Mouse (Mus musculus) forebrain, embryonic 15.5 days (tissue): ENCODE data around the gene Galnt13. TPM values are rescaled to one million over a fixed set of nuclear protein-coding genes. Genes with fewer than 3 reads are reported as not detected.
A peak's percentile ranks its signal among the peaks of the same experiment; 100 is the strongest.

Experiments
- ATAC-seq: fragments of 200-750 bp; cut with Nextera tagmentation; replicated peaks from 2 replicates; pipeline ENCODE4 v1.8.0; 2017; ENCODE audit warnings: mild to moderate bottlenecking, moderate TSS enrichment, moderate library complexity
- H3K27ac ChIP-seq: fragments of 300-500 bp; sonication (generic); replicated peaks from 2 replicates; pipeline ENCODE4 v1.5.1; 2015; ENCODE audit warnings: mild to moderate bottlenecking, inconsistent platforms
- H3K27me3 ChIP-seq: fragments of 300-500 bp; sonication (generic); 2 replicates; pipeline ENCODE4 v1.6.1; 2015; ENCODE audit warnings: inconsistent platforms
- H3K36me3 ChIP-seq: fragments of 300-500 bp; sonication (generic); 2 replicates; pipeline ENCODE4 v1.6.1; 2015; ENCODE audit warnings: mild to moderate bottlenecking, inconsistent platforms
- H3K4me1 ChIP-seq: fragments of 300-500 bp; sonication (generic); 2 replicates; pipeline ENCODE4 v1.6.1; 2015; ENCODE audit warnings: inconsistent platforms
- H3K4me2 ChIP-seq: fragments of 300-500 bp; sonication (generic); replicated peaks from 2 replicates; pipeline ENCODE4 v1.6.1; 2015; ENCODE audit warnings: mild to moderate bottlenecking, inconsistent platforms
- H3K4me3 ChIP-seq: fragments of 300-500 bp; sonication (generic); 2 replicates; pipeline ENCODE4 v1.5.1; 2015; ENCODE audit warnings: mild to moderate bottlenecking, inconsistent platforms
- H3K9ac ChIP-seq: fragments of 300-500 bp; sonication (generic); replicated peaks from 2 replicates; pipeline ENCODE4 v1.6.1; 2015; ENCODE audit warnings: mild to moderate bottlenecking, inconsistent platforms
- H3K9me3 ChIP-seq: fragments of 300-500 bp; sonication (generic); 2 replicates; pipeline ENCODE4 v1.6.1; 2016; ENCODE audit warnings: inconsistent platforms
- WGBS: fragments of 180-500 bp; shearing (Covaris S2); methylation state at CpG from one replicate; pipeline ENCODE4 v1.1.7; 2015; ENCODE audit warnings: mixed read lengths; 5-methylcytosine and 5-hydroxymethylcytosine counted together
- polyA plus RNA-seq: library from polyadenylated mRNA; unstranded; fragments of >200 nt; fragmentation: Nextera tagmentation; extraction: Ambion mirVana; gene quantifications from 2 replicates; pipeline ENCODE4 v1.2.1, GENCODE M21; 2015

The Galnt13 gene
- 2.8 and 3.4 TPM in 2 replicates for polyA plus RNA-seq

GRCm38 (mm10) chr2:54435937-54436735 is at the start of gene Galnt13:
Galnt13 (plus strand) TSS chr2:54436317.
- Histone ChIP-seq H3K4me3 (peak within 1 kb of the TSS; percentile 87), H3K9me3 (no peaks in the 10 kb centered on the region), H3K36me3 (no peaks in the 10 kb centered on the region), H3K27me3 (peaks cover 15% of the 10 kb centered on the region; the same call in 1 of the 2 replicates), H3K27ac (peak within 1 kb of the TSS; percentile 67), H3K4me1 (peaks cover 14% of the 10 kb centered on the region), H3K4me2 (peak within 1 kb of the TSS; percentile 96), H3K9ac (peak within 1 kb of the TSS; percentile 76)
- ATAC-seq = peak; percentile 95
- under 1% methylated on average over 77 of the region's 81 CpGs for WGBS

GRCm38 (mm10) chr2:54431060-54431459 is 5.1 kb upstream of the Galnt13 start:
- no peak for ATAC-seq
- Histone ChIP-seq H3K27ac (no peak overlapping the region), H3K4me3 (no peak overlapping the region), H3K36me3 (no peaks in the 10 kb centered on the region), H3K9ac (no peak overlapping the region), H3K4me2 (no peak overlapping the region), H3K27me3 (peaks cover 6% of the 10 kb centered on the region; the same call in 1 of the 2 replicates), H3K4me1 (peaks cover 5% of the 10 kb centered on the region; the same call in 1 of the 2 replicates), H3K9me3 (no peaks in the 10 kb centered on the region)
- WGBS = 57% methylated on average over 2 of the region's 2 CpGs

GRCm38 (mm10) chr2:54435380-54435779 is 737 bp upstream of the Galnt13 start:
- ATAC-seq = 0 out of 2 replicates have a peak, but pooled peaks have one; percentile 1
- Histone ChIP-seq H3K4me1 (peaks cover 14% of the 10 kb centered on the region), H3K4me3 (peak overlapping the region; percentile 87), H3K4me2 (peak overlapping the region; percentile 96), H3K27me3 (peaks cover 15% of the 10 kb centered on the region; the same call in 1 of the 2 replicates), H3K9ac (no peak overlapping the region), H3K36me3 (no peaks in the 10 kb centered on the region), H3K9me3 (no peaks in the 10 kb centered on the region), H3K27ac (no peak overlapping the region)
- WGBS = 43% methylated on average over 10 of the region's 10 CpGs

GRCm38 (mm10) chr2:54436736-54437500 is 801 bp downstream of the Galnt13 start:
- peak overlapping the region; percentile 87 for H3K4me3 ChIP-seq
- H3K36me3 ChIP-seq = no peaks in the 10 kb centered on the region
- H3K27ac ChIP-seq = peak overlapping the region; percentile 67
- peaks cover 15% of the 10 kb centered on the region; the same call in 1 of the 2 replicates for H3K27me3 ChIP-seq
- 1% methylated on average over 42 of the region's 42 CpGs for WGBS
- peaks cover 14% of the 10 kb centered on the region for H3K4me1 ChIP-seq
- H3K4me2 ChIP-seq = peak overlapping the region; percentile 96
- H3K9me3 ChIP-seq = no peaks in the 10 kb centered on the region
- peak overlapping the region; percentile 76 for H3K9ac ChIP-seq
- peak; percentile 68 for ATAC-seq

- H3K4me3 ChIP-seq = peak overlapping the region; percentile 87
- H3K27me3 ChIP-seq = peaks cover 15% of the 10 kb centered on the region; the same call in 1 of the 2 replicates
- no peaks in the 10 kb centered on the region for H3K9me3 ChIP-seq
- peaks cover 14% of the 10 kb centered on the region for H3K4me1 ChIP-seq
- H3K36me3 ChIP-seq = no peaks in the 10 kb centered on the region
- no peak for ATAC-seq
- 0 out of 2 replicates have a peak overlapping the region, but pooled peaks have one; percentile 19 for H3K27ac ChIP-seq
- H3K4me2 ChIP-seq = peak overlapping the region; percentile 96
- 2% methylated on average over 9 of the region's 9 CpGs for WGBS
- H3K9ac ChIP-seq = peak overlapping the region; percentile 76
Measured at GRCm38 (mm10) chr2:54437501-54437830, 1.3 kb downstream of the Galnt13 start.

GRCm38 (mm10) chr2:54442734-54443500 is 6.8 kb downstream of the Galnt13 start:
- 49% methylated on average over 9 of the region's 9 CpGs for WGBS

GRCm38 (mm10) chr2:54483426-54483825 is 47.3 kb downstream of the Galnt13 start:
- Histone ChIP-seq H3K4me3 (no peak overlapping the region), H3K36me3 (no peaks in the 10 kb centered on the region)
- WGBS = 81% methylated on average over 5 of the region's 5 CpGs

More at GRCm38 (mm10) chr2:54442734-54443500, 6.8 kb downstream of the Galnt13 start:
- no peaks in the 10 kb centered on the region for H3K36me3 ChIP-seq
- ATAC-seq = no peak
- no peak overlapping the region for H3K4me3 ChIP-seq
- 0 out of 2 replicates have a peak, but pooled peaks cover 4% of the 10 kb centered on the region for H3K27me3 ChIP-seq
- H3K27ac ChIP-seq = no peak overlapping the region
- no peak overlapping the region for H3K9ac ChIP-seq
- no peak overlapping the region for H3K4me2 ChIP-seq
- H3K4me1 ChIP-seq = peaks cover under 1% of the 10 kb centered on the region; the same call in 1 of the 2 replicates
- H3K9me3 ChIP-seq = no peaks in the 10 kb centered on the region

GRCm38 (mm10) chr2:54522989-54523388 is 86.9 kb downstream of the Galnt13 start:
- ATAC-seq = no peak
- Histone ChIP-seq H3K27ac (no peak overlapping the region), H3K9me3 (no peaks in the 10 kb centered on the region), H3K27me3 (no peaks in the 10 kb centered on the region), H3K9ac (no peak overlapping the region), H3K4me1 (no peaks in the 10 kb centered on the region), H3K4me2 (no peak overlapping the region), H3K4me3 (no peak overlapping the region), H3K36me3 (no peaks in the 10 kb centered on the region)
- 87% methylated on average over 3 of the region's 3 CpGs for WGBS

More at GRCm38 (mm10) chr2:54483426-54483825, 47.3 kb downstream of the Galnt13 start:
- H3K27me3 ChIP-seq = no peaks in the 10 kb centered on the region
- no peaks in the 10 kb centered on the region for H3K4me1 ChIP-seq
- no peak overlapping the region for H3K9ac ChIP-seq
- no peaks in the 10 kb centered on the region for H3K9me3 ChIP-seq
- no peak overlapping the region for H3K4me2 ChIP-seq
- no peak for ATAC-seq
- no peak overlapping the region for H3K27ac ChIP-seq

GRCm38 (mm10) chr2:54527073-54527472 is 91.0 kb downstream of the Galnt13 start:
- 63% methylated on average over 3 of the region's 3 CpGs for WGBS
- peak; percentile 70; the same call in 1 of the 2 replicates for ATAC-seq
- Histone ChIP-seq H3K4me2 (no peak overlapping the region), H3K4me1 (no peaks in the 10 kb centered on the region), H3K36me3 (no peaks in the 10 kb centered on the region), H3K9me3 (no peaks in the 10 kb centered on the region), H3K27ac (no peak overlapping the region), H3K27me3 (no peaks in the 10 kb centered on the region), H3K4me3 (no peak overlapping the region), H3K9ac (no peak overlapping the region)

GRCm38 (mm10) chr2:54558357-54559153 is 122.4 kb downstream of the Galnt13 start:
- H3K4me1 ChIP-seq = no peaks in the 10 kb centered on the region
- no peaks in the 10 kb centered on the region for H3K27me3 ChIP-seq
- no peaks in the 10 kb centered on the region for H3K9me3 ChIP-seq
- no peak overlapping the region for H3K9ac ChIP-seq
- WGBS = 66% methylated on average over 10 of the region's 10 CpGs
- no peaks in the 10 kb centered on the region for H3K36me3 ChIP-seq
- no peak overlapping the region for H3K4me3 ChIP-seq
- ATAC-seq = no peak
- no peak overlapping the region for H3K27ac ChIP-seq
- H3K4me2 ChIP-seq = no peak overlapping the region

- WGBS = 90% methylated on average over 3 of the region's 3 CpGs
- no peak overlapping the region for H3K9ac ChIP-seq
- no peak overlapping the region for H3K4me3 ChIP-seq
- H3K4me1 ChIP-seq = no peaks in the 10 kb centered on the region
- H3K27ac ChIP-seq = no peak overlapping the region
- no peak overlapping the region for H3K4me2 ChIP-seq
- no peaks in the 10 kb centered on the region for H3K9me3 ChIP-seq
- ATAC-seq = no peak
- H3K27me3 ChIP-seq = no peaks in the 10 kb centered on the region
- no peaks in the 10 kb centered on the region for H3K36me3 ChIP-seq
Measured at GRCm38 (mm10) chr2:54565068-54565467, 129.0 kb downstream of the Galnt13 start.
